ENCODE assay signal across 8 mouse cellular contexts in the genomic region with DNA sequence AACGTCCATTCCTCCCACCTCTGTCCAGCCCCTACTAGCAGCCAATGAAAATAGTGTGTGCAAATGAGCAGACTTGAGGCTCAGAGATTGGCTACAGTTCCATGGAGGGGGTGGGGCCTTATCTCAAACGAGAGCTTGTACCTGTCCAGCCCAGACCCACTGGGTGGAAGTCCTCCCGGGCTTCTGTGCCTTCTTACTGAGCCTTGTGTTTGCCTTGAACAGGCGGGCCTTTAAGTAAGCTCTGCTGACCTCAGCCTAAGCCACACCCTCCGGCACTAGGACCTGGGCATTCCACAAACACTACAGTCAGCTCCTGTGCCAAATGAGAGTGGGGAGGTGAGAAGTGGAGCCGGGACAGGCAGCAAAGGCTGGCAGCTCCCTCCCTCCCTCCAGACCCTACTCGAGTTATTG. TPM values are rescaled to one million over a fixed set of nuclear protein-coding genes. Genes with fewer than 3 reads are reported as not detected.
DNase-seq lines count a peak whose midpoint lies in the region; ATAC-seq lines count a peak whose summit lies in the region.

No protein-coding gene starts in this region.

- no peaks in the 10 kb centered on the region for H3K9me3 ChIP-seq in liver, embryonic 13.5 days (replicated peaks)
- no peaks in the 10 kb centered on the region for H3K9me3 ChIP-seq in neural tube, embryonic 11.5 days (ENCODE audit: control insufficient read depth, low read length)

- DNase-seq in urinary bladder, adult 18-20 months (ENCODE audit: low spot score in 2 of 2): peak; percentile 49 to 76
- DNase-seq in urinary bladder, postnatal 10 days (ENCODE audit: low spot score): no peak
- DNase-seq in fat pad, adult 2 months (ENCODE audit: extremely low read depth, low read depth, low spot score): peak; percentile 43
- peak; percentile 50 for DNase-seq in hindlimb bud, embryonic 11.5 days (ENCODE audit: extremely low spot score, low read depth, low spot score)
- DNase-seq in liver, embryonic 13.5 days: peak; percentile 85
- DNase-seq in neural tube, embryonic 11.5 days (ENCODE audit: low spot score): peak; percentile 64
- no peak for DNase-seq in frontal cortex, postnatal 14 days (ENCODE audit: low spot score in 2 of 2)
- DNase-seq in layer of hippocampus, postnatal 36 days: no peak

- H3K27ac ChIP-seq in liver, embryonic 13.5 days: peak overlapping the region; percentile 97
- H3K27ac ChIP-seq in neural tube, embryonic 11.5 days (ENCODE audit: low read depth, low read length): no peak overlapping the region

- H3K4me1 ChIP-seq in liver, embryonic 13.5 days (replicated peaks): peaks cover 100% of the 10 kb centered on the region
- H3K4me1 ChIP-seq in neural tube, embryonic 11.5 days (ENCODE audit: control insufficient read depth, insufficient read depth, low read length): peaks cover 22% of the 10 kb centered on the region; the same call in 1 of the 2 replicates

- peak; percentile 90 for ATAC-seq in liver, embryonic 13.5 days (ENCODE audit: low read depth)
- ATAC-seq in neural tube, embryonic 11.5 days (ENCODE audit: insufficient read depth, low FRiP score, low TSS enrichment): 0 out of 2 replicates have a peak, but pooled peaks have one; percentile 59

- no peaks in the 10 kb centered on the region for H3K27me3 ChIP-seq in liver, embryonic 13.5 days
- no peaks in the 10 kb centered on the region for H3K27me3 ChIP-seq in neural tube, embryonic 11.5 days (ENCODE audit: control insufficient read depth, insufficient read depth, low read length)

- H3K9ac ChIP-seq in liver, embryonic 13.5 days: peak overlapping the region; percentile 99
- H3K9ac ChIP-seq in neural tube, embryonic 11.5 days (ENCODE audit: low read length): no peak overlapping the region

- peak overlapping the region; percentile 36 for H3K4me3 ChIP-seq in liver, embryonic 13.5 days (replicated peaks)
- no peak overlapping the region for H3K4me3 ChIP-seq in neural tube, embryonic 11.5 days (ENCODE audit: low read depth, low read length)

- H3K4me2 ChIP-seq in liver, embryonic 13.5 days: peak overlapping the region; percentile 99
- H3K4me2 ChIP-seq in neural tube, embryonic 11.5 days (ENCODE audit: low read depth): no peak overlapping the region

- H3K36me3 ChIP-seq in liver, embryonic 13.5 days: peaks cover 90% of the 10 kb centered on the region
- no peaks in the 10 kb centered on the region for H3K36me3 ChIP-seq in neural tube, embryonic 11.5 days (ENCODE audit: control insufficient read depth, insufficient read depth, low read length)

- 14% methylated on average over 7 of the region's 7 CpGs for WGBS in liver, embryonic 13.5 days (ENCODE audit: insufficient replicate concordance)
- under 1% methylated on average over 7 of the region's 7 CpGs for WGBS in neural tube, embryonic 11.5 days

RNA-seq across cellular contexts. Expression of gene Zfpm1, which starts 12.3 kb away (rescaled TPM):
- 10.0 and 11.7 TPM in 2 replicates for polyA plus RNA-seq in liver, embryonic 13.5 days (2015; fragmentation: Nextera tagmentation; extraction: Ambion mirVana)
- polyA plus RNA-seq in neural tube, embryonic 11.5 days (2014; fragmentation: Nextera tagmentation; extraction: Ambion mirVana): 1.2 and 1.5 TPM in 2 replicates
- total RNA-seq in layer of hippocampus, postnatal 36 days (2021): 10 to 100 TPM; 34.7 to 36.9 TPM

Comparison
In these comparisons a context has a peak if more than half of its experiments do, and no peak if none do; other contexts are left out.
1. DNase-seq: peak in urinary bladder, adult 18-20 months (2 of 2), fat pad, adult 2 months (single experiment), hindlimb bud, embryonic 11.5 days (single experiment), liver, embryonic 13.5 days (single experiment) and neural tube, embryonic 11.5 days (single experiment); none in urinary bladder, postnatal 10 days (single experiment), frontal cortex, postnatal 14 days (0 of 2) and layer of hippocampus, postnatal 36 days (0 of 2).